Mouse (Mus musculus) heart, adult 2 months (tissue): ENCODE results near the gene Prkcd. TPM values are rescaled to one million over a fixed set of nuclear protein-coding genes. Genes with fewer than 3 reads are reported as not detected.
A peak's percentile ranks its signal among the peaks of the same experiment; 100 is the strongest.

ENCODE experiments used
- DNase-seq, 2 experiments: peaks; one replicate each; pipeline ENCODE4 v3.0.0; 2021
- H3K27ac ChIP-seq: fragments of 200-600 bp; 2 replicates; pipeline ENCODE4 v1.8.1; 2022
- H3K27me3 ChIP-seq: fragments of 200-500 bp; 2 replicates; pipeline ENCODE4 v1.6.1; 2012; ENCODE audit warnings: mild to moderate bottlenecking, low read length, inconsistent platforms, mixed read lengths; ENCODE audit not compliant: control insufficient read depth, insufficient read depth
- H3K36me3 ChIP-seq: fragments of 200-500 bp; 2 replicates; pipeline ENCODE4 v1.6.1; 2012; ENCODE audit warnings: low read length, inconsistent platforms; ENCODE audit not compliant: control insufficient read depth, insufficient read depth
- H3K4me1 ChIP-seq: fragments of 200-500 bp; 2 replicates; pipeline ENCODE4 v1.6.1; 2011; ENCODE audit warnings: low read length; ENCODE audit not compliant: control insufficient read depth, insufficient read depth
- H3K4me3 ChIP-seq: fragments of 200-600 bp; 2 replicates; pipeline ENCODE4 v1.8.1; 2022
- H3K79me2 ChIP-seq: fragments of 200-500 bp; replicated peaks from 2 replicates; pipeline ENCODE4 v1.6.1; 2012; ENCODE audit warnings: mild to moderate bottlenecking, inconsistent platforms, low read length, moderate library complexity, mixed read lengths; ENCODE audit not compliant: control insufficient read depth, insufficient read depth
- H3K9ac ChIP-seq: fragments of 200-500 bp; 2 replicates; pipeline ENCODE4 v1.6.1; 2012; ENCODE audit warnings: low read depth, mild to moderate bottlenecking, control low read depth, inconsistent platforms, low read length, mixed read lengths
- CTCF ChIP-seq: fragments of 200-600 bp; IDR thresholded peaks from 2 replicates; pipeline ENCODE4 v1.8.1; 2022; ENCODE audit warnings: antibody characterized with exemption, mild to moderate bottlenecking, moderate library complexity
- EP300 ChIP-seq: fragments of 200-500 bp; IDR thresholded peaks from 2 replicates; pipeline ENCODE4 v1.6.1; 2011; ENCODE audit warnings: low read depth, low read length, control low read depth; ENCODE audit not compliant: insufficient read depth
- POLR2A ChIP-seq: fragments of 200-500 bp; IDR thresholded peaks from 2 replicates; pipeline ENCODE4 v1.6.1; 2011; ENCODE audit warnings: mild to moderate bottlenecking, low read depth, low read length, control low read depth; ENCODE audit not compliant: insufficient read depth
- WGBS: fragments of 180-500 bp; shearing (Covaris S2); methylation state at CpG from one replicate; pipeline ENCODE4 v1.1.7; 2018; 5-methylcytosine and 5-hydroxymethylcytosine counted together
- intact Hi-C: fragments of 180-260 bp; cut with DNase I; formaldehyde crosslinking; loops from one replicate; pipeline ENCODE4 v1.15.1; 2025
- polyA plus RNA-seq: library from polyadenylated mRNA; depleted of rRNA; stranded (reverse); fragments of >200 nt; gene quantifications from 2 replicates; pipeline ENCODE4 v1.2.3, GENCODE M21; 2012
- total RNA-seq, 2 experiments: library from RNA; stranded (reverse); gene quantifications; 2 replicates each; pipeline ENCODE4 v1.2.3; 2021

The Prkcd gene
- total and polyA plus RNA-seq, 3 experiments = 10.4 to 31.7 (median 12.6) TPM

DNA sequence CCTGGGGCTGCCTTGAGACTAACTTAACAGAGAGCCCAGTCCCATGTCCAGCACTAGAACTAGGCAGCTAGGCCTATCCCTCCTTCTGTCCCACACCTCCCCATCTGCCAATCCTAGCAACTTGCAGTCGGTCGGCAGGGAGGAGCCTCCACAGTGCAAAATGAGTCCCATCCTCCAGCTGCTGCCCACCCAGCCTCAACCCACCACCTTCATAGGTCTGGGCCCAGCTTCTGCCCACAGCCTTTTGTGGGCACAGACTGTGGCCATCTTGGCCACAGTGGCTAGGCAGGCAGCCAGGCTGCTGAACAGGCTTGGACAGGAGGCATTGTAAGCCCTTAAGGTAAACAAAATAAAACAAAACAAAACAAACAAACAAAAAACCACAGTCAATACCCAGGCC, 5.8 kb upstream of the Prkcd start:
- no peak for TF ChIP-seq POLR2A
- no peak for TF ChIP-seq CTCF
- no peak for TF ChIP-seq EP300
- H3K27ac ChIP-seq = peak overlapping the region; percentile 26
- no peaks in the 10 kb centered on the region for H3K27me3 ChIP-seq
- intact Hi-C loops = no loop called here
- H3K9ac ChIP-seq = no peak overlapping the region
- DNase-seq = no peak
- 81% methylated on average over 2 of the region's 2 CpGs for WGBS
- H3K36me3 ChIP-seq = no peaks in the 10 kb centered on the region
- no peak overlapping the region for H3K4me3 ChIP-seq
- H3K79me2 ChIP-seq = no peaks in the 10 kb centered on the region
- peaks cover 5% of the 10 kb centered on the region for H3K4me1 ChIP-seq

DNA sequence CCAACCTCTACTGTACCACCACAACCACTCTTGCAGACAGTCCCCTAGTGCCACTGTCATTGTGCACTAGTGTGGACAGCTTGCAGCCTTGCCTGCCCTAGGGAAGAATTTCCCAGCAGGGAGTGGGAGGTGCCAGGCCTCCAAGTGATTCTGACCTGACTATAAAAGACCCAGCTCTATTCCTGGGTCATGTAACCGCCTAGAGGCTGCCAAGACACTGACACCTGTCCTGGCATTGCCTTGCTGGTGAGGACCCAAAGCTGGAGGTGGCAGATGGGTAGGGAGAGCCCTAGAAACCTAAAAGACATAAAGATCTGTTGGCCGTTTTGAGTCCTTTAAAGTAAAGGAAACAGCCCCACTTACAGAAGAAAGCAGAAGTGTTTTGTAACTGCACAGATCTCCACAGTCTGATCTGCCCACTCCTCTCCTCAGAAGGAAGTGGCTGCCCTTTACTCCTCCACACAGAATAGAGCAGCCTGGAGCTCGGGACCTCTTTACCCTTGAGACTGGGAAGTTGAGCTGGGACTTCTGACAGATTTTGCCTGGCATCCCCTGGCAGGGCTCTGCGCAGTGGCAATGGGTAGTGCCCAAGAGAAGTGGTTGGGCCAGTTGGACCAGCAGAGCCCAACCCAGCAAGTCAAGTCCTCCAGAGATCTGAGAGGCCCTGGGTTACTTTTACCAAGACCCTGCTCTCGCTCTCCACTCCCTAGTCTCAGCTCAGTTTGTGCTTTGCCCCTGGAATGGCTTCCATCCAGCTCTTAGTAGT, 5.0 kb upstream of the Prkcd start:
- Histone ChIP-seq H3K4me1 (peaks cover 5% of the 10 kb centered on the region), H3K79me2 (no peaks in the 10 kb centered on the region), H3K36me3 (no peaks in the 10 kb centered on the region), H3K4me3 (no peak overlapping the region), H3K9ac (no peak overlapping the region), H3K27me3 (no peaks in the 10 kb centered on the region), H3K27ac (peak overlapping the region; percentile 45)
- DNase-seq = peak; percentile 60 to 78
- intact Hi-C loops = no loop called here
- 54% methylated on average over 5 of the region's 5 CpGs for WGBS
- TF ChIP-seq POLR2A (0 out of 2 replicates have a peak, but pooled peaks have one; percentile 17), EP300 (0 out of 2 replicates have a peak, but pooled peaks have one; percentile 11), CTCF (no peak)

DNA sequence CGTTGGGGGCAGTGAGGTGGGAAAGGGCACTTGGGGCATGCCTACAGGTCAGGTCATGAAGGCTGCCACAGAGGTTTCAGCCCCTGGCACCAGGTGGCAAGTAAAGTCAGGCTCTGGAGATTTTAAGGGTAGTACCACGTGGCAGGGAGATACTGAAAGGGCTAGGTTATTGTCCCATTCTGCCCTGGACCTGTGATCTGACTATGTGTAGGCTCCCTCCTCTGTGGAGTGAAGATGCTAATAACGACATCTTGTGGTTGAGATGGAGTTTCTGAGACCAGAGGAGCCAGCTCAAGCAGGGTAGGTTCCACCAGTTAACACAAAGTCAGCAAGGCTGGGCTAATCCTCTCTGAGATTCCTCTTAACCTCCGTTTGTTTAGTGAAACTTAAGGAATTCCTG, 3.8 kb upstream of the Prkcd start:
- Histone ChIP-seq H3K79me2 (no peaks in the 10 kb centered on the region), H3K9ac (no peak overlapping the region), H3K27ac (no peak overlapping the region), H3K36me3 (no peaks in the 10 kb centered on the region), H3K4me3 (no peak overlapping the region), H3K4me1 (peaks cover 5% of the 10 kb centered on the region), H3K27me3 (no peaks in the 10 kb centered on the region)
- TF ChIP-seq POLR2A (no peak), CTCF (no peak), EP300 (no peak)
- intact Hi-C loops = no loop called here
- DNase-seq = no peak
- WGBS = 62% methylated on average over 4 of the region's 4 CpGs

DNA sequence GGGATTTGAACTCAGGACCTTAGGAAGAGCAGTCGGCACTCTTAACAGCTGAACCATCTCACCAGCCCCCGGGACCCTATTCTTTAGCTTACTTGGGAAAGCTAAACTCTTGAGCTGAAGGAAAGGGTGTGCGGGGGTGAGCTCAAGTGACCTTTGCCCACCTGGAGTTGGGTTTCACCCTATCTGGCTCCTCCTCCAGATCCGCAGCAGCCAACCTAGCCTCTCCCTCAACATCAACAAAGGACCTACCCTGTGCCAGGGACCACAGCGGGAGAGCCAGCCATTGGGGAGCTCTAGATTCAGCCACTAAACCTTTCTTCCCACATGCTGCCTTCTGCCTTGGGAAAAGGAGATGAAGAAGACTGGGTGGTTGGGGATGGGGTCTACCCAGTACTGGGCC, 2.2 kb upstream of the Prkcd start:
- H3K9ac ChIP-seq = no peak overlapping the region
- no peaks in the 10 kb centered on the region for H3K79me2 ChIP-seq
- no peak for DNase-seq
- intact Hi-C loops = no loop called here
- no peak overlapping the region for H3K27ac ChIP-seq
- no peak for TF ChIP-seq POLR2A
- TF ChIP-seq CTCF = no peak
- TF ChIP-seq EP300 = no peak
- no peaks in the 10 kb centered on the region for H3K27me3 ChIP-seq
- WGBS = 96% methylated on average over 5 of the region's 5 CpGs
- no peaks in the 10 kb centered on the region for H3K36me3 ChIP-seq
- peaks cover 5% of the 10 kb centered on the region for H3K4me1 ChIP-seq
- H3K4me3 ChIP-seq = no peak overlapping the region

DNA sequence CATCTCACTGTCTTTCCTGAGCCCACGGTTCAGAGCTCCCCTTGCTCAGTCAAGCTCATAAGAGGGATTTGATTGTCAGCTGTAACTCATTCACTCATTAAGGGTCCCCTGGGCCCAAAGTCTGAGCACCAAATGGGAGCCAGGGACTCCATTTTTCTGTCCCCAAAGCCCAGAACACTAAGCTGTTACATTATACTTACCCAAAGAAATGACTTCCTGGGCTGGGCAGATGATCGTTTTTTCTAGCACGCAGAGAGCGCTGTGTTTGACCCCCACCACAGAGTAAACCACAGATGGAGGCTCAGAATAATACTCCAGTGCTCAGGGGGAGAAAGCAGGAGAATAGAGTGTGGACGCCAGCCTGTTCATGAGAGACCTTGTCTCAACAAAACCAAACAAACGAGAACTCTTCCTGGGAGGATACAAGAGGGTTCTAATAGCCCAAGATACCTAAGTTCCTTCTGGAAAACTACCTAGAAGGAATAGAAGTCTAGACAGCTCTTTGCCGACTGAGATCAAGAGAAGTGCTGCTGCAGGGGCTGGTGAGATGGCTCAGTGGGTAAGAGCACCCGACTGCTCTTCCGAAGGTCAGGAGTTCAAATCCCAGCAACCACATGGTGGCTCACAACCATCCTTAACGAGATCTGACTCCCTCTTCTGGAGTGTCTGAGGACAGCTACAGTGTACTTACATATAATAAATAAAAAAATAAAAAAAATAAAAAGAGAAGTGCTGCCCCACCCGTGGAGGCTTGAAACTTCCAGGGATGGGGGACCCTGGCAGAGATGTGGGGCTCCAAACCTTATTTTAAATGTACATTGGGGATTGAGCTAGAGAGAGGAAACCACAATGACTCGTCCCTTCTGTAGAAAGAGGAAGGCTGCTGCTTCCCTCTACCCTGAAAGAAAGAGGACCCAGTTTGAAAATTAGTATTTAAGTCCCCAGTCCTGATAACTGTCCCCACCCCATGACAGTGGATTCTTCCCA, 1.0 kb upstream of the Prkcd start:
- intact Hi-C loops = loop anchor here (2.0 kb wide), 1 partner anchor 28 kb away; the partner anchor contains the start of gene Rft1
- no peak for TF ChIP-seq EP300
- no peak for TF ChIP-seq POLR2A
- no peak for TF ChIP-seq CTCF
- Histone ChIP-seq H3K27ac (peak overlapping the region; percentile 76), H3K36me3 (no peaks in the 10 kb centered on the region), H3K79me2 (no peaks in the 10 kb centered on the region), H3K4me3 (peak overlapping the region; percentile 93), H3K9ac (peak overlapping the region; percentile 60), H3K4me1 (peaks cover 5% of the 10 kb centered on the region), H3K27me3 (no peaks in the 10 kb centered on the region)
- DNase-seq = no peak
- whole genome bisulfite sequencing = 55% methylated on average over 12 of the region's 12 CpGs
